Mouse (Mus musculus) urinary bladder, postnatal 4 days (tissue): ENCODE data around the gene Gm20481.
A peak's percentile ranks its signal among the peaks of the same experiment; 100 is the strongest.
"Not testable (repeated sequence)": the region's sequence is repeated elsewhere in the genome, so short reads cannot be mapped to it uniquely, and the experiment has no call there.

Experiments
- DNase-seq, 2 experiments: peaks; one replicate each; pipeline ENCODE4 v3.0.0; 2021 to 2022; ENCODE audit warnings: low spot score in 2 of 2

Gm20481 gene

DNA sequence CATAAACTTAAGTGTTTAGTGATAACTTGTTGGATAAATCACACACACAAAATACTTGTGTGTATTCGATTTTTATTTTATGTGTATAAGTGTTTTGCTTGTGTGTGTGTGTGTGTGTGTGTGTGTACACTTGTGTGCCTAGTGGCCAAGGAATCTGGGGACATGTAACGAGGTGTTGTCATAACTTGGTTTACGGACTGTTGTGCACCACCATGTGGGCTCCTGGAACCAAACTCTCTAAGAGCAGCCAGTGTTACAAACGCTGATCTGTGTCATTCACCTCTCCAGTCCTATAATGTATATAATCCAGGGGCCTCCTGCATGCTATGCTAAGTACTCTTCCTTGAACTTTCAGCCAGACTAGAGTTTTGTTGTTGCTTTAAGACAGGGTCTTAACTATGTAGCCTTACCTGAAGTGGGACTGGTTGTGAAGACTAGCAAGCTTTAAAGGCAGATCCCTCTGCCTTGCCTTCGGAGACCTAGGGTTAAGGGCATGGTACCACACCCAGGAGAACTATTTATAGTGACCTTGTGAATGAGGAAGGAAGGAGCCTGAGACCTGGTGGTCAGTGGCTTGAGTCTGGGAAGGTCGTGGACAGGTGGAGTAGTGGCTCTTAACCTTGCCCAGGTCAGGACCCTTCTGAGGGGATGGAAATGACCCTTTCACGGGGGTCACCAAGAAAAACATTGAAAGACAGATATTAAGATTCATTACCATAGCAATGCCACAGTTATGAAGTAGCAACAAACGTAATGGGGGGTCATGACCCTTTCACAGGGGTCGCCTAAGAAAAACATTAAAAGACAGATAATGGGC, 33.5 kb downstream of the Gm20481 start:
- no peak for DNase-seq

DNA sequence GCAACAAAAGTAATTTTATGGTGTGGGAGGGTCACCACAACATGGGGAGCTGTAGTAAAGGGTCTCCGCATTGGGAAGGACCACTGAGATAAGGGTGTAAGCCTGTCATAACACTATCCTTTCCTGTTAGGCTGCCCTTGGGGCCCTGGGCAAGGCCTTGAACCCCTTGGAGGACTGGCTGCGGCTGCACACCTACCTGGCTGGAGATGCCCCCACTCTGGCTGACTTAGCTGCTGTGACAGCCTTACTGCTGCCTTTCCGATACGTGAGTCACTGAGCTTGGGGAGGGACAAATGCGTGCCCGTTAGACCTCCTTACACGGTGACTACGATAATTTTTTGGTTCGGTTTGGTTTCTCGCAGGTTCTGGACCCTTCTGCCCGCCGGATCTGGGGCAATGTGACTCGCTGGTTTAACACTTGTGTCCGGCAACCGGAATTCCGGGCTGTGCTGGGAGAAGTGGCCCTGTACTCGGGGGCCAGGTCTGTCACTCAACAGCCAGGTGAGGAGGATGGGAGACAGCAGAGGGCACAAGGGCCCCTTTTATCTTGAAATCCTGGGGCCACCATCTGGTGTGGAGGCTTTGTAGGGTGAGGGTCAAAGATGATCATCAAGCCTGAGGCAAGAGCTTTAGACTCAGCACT, 34.5 kb downstream of the Gm20481 start:
- peak in 1 of 2 experiments; percentile 57 for DNase-seq

DNA sequence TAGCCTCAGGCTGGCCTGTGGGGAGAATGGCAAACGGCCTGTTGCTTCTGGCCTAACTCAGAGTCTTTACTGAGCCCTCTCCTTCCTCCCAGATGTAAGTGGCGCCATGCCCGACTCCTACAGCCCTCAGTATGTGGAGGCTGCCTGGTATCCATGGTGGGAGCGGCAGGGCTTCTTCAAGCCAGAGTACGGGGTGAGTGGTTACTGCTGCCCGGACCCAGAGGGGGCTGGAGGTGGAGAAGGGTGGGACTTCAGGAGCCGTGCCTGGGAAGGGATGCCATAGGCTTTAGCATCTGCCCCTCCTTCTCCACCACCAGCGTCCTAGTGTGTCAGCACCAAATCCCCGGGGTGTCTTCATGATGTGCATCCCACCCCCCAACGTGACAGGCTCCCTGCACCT, 35.4 kb downstream of the Gm20481 start:
- DNase-seq, result peak in 1 of 2 experiments; percentile 58

DNA sequence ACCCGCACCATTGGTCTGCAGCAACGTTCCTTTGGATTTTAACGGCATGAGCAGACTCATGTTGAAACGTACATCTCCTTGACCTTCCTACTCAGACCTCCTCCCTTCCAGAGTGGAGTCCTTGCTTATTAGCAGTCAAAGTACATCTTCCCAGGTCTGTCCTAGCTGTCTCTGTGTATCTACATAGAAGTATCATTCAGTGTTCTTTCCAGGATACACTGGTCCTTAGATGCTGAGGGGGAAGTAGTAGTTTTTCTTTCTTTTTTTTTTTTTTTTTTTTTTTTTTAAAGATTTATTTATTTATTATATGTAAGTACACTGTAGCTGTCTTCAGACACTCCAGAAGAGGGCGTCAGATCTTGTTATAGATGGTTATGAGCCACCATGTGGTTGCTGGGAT, 36.2 kb downstream of the Gm20481 start:
- not testable (repeated sequence) for DNase-seq

DNA sequence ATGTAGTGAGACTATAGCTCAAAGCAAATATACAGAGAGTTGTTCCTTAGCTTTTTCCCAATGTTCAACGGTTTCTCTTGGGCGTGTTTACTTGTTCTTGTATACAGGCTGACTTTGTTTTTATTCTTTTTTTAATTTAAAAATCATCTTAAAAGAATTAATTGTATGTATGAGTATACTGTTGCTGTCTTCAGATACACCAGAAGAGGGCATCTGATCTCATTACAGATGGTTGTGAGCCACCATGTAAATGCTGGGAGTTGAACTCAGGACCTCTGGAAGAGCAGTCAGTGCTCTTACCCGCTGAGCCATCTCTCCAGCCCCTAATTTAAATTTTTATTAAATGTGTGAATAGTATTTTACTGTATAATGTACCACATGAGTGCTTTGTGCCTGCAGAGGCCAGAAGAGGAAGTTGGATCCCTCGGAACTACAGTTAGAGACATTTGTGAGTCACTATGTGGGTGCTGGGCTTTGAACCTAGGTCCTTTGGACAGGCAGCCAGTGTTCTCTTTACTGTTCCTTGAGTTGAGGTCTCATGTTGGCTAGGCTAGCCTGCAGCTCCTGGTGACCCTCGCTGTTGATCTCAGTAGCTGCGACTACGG, 37.8 kb downstream of the Gm20481 start:
- no peak for DNase-seq

DNA sequence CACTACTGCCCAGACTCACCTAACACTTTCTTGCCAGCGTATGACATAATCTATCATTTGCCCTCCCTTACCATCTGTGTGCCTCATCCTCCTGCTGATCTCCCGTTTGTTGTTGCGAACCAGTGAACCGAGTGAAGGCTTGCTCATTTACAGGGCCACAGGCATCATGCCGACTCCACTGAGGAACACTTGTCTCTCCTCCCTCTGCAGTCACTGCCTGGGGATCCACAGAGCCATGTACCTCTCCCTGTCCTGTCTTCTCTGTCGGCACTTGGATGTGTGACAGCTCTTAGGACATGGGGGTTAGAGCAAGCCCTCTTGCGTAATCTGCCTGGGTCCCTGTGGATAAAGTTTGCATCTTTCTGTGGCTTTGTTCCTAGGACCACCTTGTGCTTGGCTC, 39.9 kb downstream of the Gm20481 start:
- no peak for DNase-seq

DNA sequence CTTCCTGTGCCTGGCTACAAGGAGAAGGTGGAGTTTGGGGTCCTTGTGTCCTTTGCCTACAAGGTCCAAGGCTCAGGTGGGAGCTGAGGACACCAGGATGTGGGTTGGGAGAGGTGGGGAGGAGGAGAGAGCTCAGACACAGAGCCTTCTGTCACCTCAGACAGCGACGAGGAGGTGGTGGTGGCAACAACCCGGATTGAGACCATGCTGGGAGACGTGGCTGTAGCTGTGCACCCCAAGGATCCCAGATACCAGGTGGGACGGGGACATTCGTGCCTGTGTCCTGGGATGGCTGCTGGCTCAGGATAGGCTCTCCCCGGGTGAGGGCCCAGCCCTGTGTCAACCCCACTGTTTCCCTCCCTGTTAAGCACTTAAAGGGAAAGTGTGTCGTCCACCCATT, 41.7 kb downstream of the Gm20481 start:
- DNase-seq, result peak in 1 of 2 experiments; percentile 57

DNA sequence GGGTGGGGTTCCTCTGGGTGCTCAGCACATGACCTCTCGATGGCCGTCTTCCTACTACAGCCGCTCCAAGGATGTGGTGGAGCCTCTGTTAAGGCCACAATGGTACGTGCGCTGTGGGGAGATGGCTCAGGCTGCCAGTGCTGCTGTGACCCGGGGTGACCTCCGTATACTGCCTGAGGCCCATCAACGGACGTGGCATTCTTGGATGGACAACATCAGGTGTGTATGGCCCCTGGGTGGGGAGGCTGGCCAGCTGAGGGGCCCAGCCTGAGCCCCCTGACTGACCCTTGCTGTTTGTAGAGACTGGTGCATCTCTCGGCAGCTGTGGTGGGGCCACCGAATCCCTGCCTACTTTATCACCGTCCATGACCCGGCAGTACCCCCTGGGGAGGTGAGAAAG, 42.7 kb downstream of the Gm20481 start:
- no peak for DNase-seq

DNA sequence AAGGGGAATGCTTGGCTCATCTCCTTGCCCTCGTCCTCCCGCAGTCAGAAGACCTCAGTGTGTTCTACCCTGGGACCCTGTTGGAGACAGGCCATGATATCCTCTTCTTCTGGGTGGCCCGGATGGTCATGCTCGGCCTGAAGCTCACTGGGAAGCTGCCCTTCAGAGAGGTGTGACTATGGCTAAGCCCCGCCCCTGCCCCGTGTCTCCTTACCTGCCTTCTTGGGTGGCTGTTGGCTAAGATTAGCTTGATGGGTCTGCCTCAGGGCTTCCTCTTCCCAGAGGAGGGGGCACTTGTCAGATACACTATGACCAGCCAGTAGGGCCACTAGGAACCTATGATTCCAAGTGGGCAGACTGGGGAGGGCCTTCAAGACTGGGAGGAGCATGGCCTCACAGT, 43.5 kb downstream of the Gm20481 start:
- DNase-seq, result no peak

DNA sequence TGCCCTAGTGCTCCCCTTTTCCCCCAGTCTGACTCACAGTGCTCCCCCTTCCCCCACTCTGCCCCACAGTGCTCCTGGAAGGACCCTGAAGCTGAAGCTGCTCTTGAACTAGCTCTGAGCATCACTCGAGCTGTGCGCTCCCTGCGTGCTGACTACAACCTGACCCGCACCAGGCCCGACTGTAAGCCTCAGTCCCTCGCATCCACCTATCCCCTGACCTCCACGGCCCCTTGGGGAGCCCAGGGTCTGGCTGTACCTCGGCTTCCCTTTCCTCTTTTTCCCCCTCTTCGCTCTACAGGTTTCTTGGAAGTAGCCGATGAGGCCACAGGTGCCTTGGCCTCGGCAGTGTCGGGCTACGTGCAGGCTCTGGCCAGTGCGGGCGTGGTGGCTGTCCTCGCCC, 45.6 kb downstream of the Gm20481 start:
- DNase-seq, result no peak

DNA sequence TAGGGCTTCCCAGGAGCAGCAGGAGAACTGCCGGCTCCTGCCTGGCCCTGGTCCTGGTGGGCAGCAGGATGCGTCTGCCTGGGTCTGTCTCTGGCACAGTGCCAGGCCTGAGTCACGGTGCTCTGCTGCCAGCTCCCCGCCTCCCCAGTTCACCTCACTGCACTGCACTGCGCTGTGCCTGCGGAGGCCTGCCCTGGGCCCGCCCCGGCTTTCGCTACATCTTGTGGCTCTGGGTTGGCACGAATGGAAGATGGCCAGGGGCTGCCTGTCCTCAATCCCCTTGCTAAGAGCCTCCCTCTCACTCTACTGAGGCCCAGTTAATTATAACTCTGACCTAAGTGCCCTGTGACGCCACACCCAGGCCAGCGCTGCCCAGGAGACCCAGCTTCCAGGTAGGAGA, 46.7 kb downstream of the Gm20481 start, which contains the start of gene Vwa7:
Gene Vwa7, plus strand, starts transcription at position 204 of the 400 bp plus-strand sequence.
- DNase-seq, result peak in 1 of 2 experiments; percentile 43

DNA sequence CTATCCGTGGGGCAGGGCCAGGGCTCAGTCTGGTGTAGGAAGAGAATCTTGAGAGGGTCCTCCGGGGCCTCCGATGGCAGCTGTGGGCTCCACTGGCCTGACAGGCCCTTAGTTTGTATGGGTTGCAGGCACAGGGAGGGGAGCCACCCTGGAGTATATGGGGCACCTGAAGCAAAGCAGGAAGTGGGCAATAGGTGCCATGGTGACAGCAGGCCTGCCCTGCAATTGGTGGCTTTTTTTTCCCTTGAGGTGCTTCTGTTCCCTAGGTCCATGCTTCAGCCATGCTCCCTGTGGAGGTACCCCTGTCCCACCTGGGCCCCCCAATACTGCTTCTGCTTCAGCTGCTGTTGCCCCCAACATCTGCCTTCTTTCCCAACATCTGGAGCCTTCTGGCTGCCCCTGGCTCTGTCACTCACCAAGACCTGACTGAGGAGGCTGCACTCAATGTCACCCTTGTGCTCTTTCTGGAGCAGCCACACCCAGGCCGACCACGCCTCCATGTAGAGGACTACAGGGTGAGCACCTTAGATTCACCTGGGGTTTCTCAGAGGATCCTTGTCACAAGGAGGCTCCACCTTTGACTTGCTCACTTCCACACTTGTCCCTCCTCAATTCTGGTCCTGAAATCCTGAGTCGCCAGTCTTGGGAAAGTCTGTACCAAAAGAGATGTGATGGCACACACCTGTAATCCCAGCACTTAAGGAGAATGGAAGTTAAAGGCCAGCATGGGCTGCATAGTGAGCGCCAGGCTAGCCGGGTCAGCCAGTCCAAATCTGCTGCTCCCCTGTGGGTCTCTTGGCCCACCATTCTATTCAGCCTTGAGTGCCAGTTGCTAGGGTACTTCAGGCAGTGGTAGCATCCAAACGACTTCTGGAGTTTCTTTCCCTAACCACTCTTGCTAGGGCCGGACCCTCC, 47.3 kb downstream of the Gm20481 start:
- no peak for DNase-seq

DNA sequence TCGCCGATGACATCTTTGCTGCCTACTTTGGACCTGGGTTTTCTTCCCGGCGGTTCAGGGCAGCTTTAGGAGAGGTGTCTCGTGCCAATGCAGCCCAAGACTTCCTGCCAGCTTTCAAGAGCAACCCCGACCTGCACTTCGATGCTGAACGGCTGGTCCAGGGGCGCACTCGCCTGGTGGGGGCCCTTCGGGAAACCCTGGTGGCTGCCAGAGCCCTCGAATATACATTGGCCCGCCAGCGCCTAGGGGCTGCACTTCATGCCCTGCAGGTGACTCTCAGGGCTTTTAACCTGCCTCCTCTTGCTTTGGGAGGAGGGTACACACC, 48.0 kb downstream of the Gm20481 start:
- DNase-seq, result no peak

DNA sequence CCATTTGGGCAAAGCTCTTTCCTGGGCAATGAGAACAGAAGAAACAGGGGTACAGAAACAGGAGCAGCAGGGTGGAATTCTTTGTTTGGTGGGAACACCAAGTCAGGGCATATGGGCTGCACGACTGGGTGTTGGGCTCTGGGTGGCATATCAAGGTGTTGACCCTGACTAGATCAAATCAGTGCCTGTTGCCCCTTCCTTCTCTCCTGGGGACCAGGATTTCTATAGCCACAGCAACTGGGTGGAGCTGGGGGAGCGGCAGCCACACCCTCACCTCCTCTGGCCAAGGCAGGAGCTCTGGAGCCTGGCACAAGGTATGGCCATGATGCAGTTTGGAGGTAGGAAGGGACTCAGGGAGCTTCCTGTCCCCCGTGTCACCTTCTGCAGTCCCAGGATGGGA, 48.5 kb downstream of the Gm20481 start:
- DNase-seq, result no peak

DNA sequence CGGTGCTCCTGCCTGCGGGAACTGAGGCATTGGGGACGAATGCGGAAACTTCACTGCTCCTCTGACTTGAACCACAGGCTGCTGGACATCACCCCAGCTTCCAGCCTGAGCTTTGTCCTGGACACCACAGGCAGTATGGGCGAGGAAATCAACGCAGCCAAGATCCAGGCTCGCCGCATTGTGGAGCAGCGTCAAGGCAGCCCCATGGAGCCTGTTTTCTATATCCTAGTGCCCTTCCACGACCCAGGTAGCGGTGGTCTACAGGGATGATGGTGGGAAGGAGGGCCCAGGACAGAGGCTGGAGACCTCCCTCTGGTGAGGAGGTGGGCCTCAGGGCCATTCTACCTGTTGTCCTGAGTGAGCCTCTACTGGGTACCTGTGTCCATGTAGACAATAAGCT, 50.2 kb downstream of the Gm20481 start:
- no peak for DNase-seq

DNA sequence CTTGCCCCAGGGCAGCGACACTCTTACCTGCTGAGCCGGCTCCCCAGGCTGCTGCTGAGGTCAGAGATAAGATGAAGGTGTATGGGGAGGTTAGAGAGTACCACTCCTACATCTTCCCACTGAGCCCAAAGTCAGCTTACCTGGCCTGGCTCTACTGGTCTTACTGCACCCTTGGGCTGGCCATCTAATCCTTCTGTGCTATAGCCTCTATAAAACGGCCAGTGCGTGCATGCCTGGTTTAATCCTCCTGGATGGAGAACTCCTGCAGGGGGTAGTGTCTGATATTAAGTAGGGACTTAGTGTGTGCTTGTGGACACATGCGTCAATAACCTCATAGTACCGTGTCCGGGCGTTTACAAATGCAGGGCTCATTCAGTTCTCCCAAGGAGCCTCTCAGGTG, 50.8 kb downstream of the Gm20481 start:
- no peak for DNase-seq

DNA sequence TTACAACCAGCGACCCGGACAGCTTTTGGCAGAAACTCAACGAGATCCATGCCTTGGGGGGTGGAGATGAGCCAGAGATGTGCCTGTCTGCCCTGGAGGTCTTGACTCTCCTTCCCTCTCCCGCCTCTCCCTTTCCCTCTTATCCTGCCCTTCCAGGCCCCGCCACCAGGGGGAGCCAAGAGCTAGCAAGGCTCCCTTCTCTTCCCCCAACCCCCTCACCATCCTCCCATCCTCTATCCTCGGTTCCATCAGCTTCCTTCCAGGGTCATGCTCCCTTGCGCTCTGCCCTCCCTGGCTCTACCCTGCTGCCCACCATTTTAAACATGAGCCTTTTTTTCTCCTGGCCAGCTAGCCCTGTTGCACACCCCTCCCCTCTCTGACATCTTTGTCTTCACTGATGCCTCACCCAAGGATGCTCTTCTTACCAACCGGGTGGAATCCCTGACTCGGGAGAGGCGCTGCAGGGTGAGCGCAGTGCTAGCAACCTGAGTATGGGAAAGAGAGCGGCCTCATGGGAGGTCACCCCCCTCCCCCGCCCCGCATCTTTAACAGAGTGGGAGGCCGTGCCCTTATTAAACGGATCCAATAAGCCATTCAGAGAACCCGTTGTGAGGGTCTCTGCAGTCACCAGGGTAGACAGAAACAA, 51.6 kb downstream of the Gm20481 start:
- DNase-seq, result peak; percentile 79 to 94
